ENCODE assay signal across 18 mouse cellular contexts in the genomic region with DNA sequence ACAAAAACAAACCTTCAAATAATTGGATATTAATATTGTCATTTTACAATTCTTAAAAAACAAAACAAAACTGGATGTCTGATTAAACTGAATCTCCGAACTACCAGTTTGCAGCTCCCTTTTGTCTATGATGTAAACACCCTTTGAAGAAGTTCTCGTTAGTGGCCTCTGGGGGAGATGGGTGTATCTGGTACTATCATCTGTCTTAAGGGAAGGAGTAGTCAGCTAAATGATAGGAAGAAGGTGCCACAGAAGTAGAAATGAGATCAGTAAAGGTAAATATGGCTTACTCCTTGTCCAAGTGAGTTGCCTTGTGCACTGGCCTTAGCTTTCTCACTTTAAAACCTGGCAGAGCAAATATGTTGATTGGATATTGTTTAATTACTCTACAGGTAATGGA.
"Had no signal": no experiment of that assay in that cellular context is flagged by ENCODE, and none has a peak within 500 bp of the region (broad histone marks: within the 10 kb centered on the region; RNA-seq: fewer than 3 reads in every experiment).

No protein-coding gene starts in this region.

- H3K27me3 ChIP-seq: lung, embryonic 15.5 days had no signal

- H3K4me3 ChIP-seq: left cerebral cortex, adult 2 months; lung, embryonic 15.5 days had no signal

- H3K4me1 ChIP-seq: lung, embryonic 15.5 days had no signal

- H3K27ac ChIP-seq: kidney, postnatal 0 days; left cerebral cortex, adult 2 months; lung, embryonic 15.5 days; stomach, postnatal 0 days had no signal

- DNase-seq: kidney, adult 2 months; kidney, postnatal 36 days; layer of hippocampus, postnatal 36 days; lung, adult 18-20 months; lung, postnatal 10 days; lung, postnatal 36 days; midbrain, embryonic 14.5 days; right cerebral cortex, postnatal 14 days; right cerebral cortex, postnatal 4 days; thymus, adult 2 months; thymus, postnatal 14 days; thymus, postnatal 4 days had no signal

- H3K9ac ChIP-seq: lung, embryonic 15.5 days had no signal

- ATAC-seq: intestine, postnatal 0 days had no signal

- H3K4me2 ChIP-seq: lung, embryonic 15.5 days; midbrain, embryonic 11.5 days had no signal

- H3K9me3 ChIP-seq: lung, embryonic 15.5 days had no signal
